Mouse (Mus musculus): ENCODE measurements around the gene Dscam.

The Dscam gene

DNA sequence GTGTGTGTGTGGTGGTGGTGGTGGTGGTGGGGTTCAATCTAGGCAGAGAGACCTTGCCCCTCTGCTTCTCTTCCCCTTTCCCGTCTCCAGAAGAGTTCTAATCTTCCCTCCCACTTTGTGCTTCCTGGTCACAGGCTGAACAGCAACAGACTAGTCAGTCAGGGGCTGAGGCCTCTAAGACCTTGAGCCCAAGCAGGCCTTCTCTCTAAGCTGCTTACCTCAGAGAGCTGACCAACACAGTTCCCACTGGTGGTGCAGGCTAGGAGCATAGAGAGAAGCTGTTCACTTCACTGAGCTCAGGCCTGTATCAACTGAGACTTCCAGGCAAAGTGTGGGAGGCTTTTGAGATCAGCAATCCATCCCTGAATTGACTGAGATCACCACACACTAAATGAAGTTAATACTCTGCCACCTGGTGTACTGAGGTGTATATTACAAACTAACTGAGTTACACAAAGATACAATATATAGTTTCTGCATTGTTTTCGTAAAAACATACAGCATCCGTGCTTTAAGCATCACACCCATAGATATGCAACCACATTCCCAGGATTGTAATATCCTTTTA, 153.3 kb downstream of the Dscam start:
- peak; percentile 11 for DNase-seq (ENCODE audit: low read depth)

DNA sequence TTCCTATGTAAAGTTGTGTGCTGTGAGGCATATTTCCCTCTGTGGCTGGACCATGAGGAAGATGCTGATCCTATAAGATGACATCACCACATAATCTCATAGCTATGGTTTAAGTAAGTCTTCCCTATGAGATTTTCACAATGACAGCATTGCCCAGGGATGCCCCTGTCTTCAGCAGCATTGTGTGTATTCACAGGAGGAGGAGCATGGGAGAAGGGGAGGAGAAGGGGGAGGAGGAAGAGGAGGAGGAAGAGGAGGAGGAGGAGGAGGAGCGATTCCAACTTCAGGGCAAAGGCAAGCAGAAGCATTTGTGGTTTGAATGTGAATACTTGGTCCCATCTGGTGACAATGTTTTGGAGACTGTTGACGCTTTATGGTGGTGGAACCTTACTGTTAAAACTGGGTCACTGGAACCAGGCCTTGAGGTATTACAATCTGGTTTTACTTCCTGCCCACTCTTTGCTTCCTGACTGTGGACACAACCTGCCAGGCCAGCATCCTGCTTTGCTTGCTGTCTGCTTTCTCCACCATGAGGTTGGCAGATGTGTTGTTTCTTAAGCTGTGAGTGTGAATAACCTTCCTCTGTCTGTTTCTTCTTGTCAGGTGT, 154.2 kb downstream of the Dscam start:
- DNase-seq (ENCODE audit: low read depth), result no peak

- DNase-seq (ENCODE audit: low read depth), result no peak
Measured at GRCm38 (mm10) chr16:97014343-97014742, 156.2 kb downstream of the Dscam start.

DNA sequence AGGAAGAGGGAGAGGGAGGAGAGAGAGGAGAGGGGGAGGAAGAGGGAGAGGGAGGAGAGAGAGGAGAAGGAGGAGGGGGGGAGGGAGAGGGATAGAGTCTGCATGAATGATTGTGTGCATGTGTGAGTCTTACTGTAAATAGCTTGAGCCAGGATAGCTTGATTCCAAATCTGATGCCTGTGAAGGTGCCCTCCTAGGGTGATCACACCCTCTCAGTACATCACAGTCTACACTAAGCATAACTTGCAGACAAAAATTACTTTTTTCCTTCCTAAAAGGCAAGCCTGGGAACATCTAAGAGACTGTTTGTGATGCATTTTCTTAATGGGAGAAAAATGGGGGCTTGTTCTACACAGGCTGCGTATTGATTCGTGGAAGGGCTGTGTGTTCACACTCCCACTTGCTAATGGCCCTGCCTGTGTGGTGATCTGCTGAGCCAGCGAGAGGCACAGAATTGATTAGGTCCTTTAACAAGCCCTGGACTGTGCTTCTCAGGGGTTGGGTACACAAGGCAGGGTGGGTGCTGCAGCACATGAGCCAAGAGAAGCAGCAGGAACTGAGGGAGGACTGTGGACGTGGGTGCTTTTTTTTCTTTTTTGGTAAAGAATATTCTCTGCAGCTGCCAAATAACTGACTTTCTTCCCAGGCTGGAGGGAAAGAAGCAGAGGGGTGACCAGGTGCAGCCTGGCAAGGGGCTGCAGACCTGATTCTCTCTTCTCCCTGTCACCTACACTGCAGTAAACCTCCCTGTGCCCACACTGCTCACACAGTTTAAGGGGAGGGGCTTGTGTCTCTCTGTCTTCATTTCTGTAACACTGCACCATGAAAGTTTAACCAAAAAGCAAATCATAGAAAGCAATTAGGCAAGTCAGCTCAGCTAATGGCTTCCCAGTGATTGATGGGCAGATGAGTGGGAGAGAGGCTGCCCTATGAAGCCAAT, 161.2 kb downstream of the Dscam start:
- DNase-seq (ENCODE audit: low read depth), result no peak

DNA sequence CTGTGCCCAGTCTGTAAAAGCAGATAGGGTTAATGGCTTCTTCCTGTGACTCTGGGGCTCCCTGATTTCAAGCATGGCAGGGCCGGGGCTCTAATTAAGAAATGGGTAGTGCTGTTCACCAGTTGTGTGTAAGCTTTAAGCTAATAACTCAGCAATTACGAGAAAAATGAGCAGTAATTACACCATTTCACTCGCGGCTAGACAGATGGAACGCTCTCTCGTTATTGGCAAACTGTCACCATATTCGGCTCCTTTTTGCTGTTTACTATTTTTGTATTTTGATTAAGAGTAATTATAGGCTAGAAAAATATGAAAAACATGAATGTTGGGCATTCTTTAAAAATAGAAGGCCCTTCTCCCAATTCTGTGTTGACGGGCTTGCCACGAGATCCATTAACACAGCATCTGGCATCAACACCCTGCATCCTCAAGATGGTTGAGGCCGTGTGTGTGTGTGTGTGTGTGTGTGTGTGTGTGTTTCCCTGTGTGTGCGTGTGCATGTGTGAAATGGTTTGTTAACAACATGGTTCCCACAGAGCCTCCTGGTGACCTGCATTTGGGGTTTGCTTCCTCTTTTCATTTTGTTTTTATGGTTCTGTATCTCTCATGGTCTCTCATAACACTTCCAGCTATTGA, 162.5 kb downstream of the Dscam start:
- no peak for DNase-seq (ENCODE audit: low read depth)

- no peak for DNase-seq (ENCODE audit: low read depth)
Measured at GRCm38 (mm10) chr16:97006854-97007182, 163.7 kb downstream of the Dscam start.

- DNase-seq (ENCODE audit: low read depth), result no peak
Measured at GRCm38 (mm10) chr16:97006041-97006853, 164.3 kb downstream of the Dscam start.

DNA sequence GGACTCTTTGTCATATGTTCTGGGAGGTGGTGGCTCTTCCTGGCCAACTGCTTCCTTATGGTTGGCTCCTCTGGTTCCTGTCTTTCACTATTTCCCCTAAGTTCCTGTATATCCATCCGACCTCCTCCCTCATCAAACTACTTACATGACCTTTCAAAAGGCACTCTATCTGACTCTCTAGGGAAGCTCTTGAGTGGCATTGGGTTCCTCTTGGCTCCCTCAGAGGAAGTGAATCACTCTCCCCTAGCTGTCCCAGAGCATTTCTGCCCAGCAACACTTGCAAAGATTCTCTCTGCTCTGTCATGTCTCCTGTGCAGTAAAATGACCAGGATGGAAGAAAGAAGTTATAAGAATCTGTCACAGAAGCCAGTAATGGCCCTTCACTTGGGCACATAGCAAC, 166.6 kb downstream of the Dscam start:
- DNase-seq (ENCODE audit: low read depth), result peak; percentile 52

DNA sequence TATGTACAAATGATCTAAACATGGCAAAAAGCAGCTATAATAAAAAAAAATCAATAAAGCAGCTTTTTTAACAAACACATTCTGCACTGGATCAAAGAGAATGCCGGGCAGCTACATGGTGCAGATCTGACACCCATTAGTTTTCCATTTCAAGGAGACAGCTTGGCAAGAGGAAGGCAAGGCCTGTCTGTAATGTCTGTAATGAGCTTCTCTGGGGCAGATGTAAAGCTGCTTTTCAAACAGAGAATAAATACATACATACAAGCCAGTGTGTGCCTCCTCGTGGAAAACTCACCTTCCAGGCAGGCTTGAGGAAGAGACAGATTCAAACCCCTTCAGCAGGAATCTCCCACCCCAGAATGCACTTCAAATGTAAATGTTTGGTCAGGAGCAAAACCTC, 167.7 kb downstream of the Dscam start:
- DNase-seq (ENCODE audit: low read depth), result no peak

- no peak for DNase-seq (ENCODE audit: low read depth)
Measured at GRCm38 (mm10) chr16:97002189-97002588, 168.4 kb downstream of the Dscam start.

GRCm38 (mm10) chr16:96996854-96997253, 173.7 kb downstream of the Dscam start:
- DNase-seq (ENCODE audit: low read depth), result no peak

DNA sequence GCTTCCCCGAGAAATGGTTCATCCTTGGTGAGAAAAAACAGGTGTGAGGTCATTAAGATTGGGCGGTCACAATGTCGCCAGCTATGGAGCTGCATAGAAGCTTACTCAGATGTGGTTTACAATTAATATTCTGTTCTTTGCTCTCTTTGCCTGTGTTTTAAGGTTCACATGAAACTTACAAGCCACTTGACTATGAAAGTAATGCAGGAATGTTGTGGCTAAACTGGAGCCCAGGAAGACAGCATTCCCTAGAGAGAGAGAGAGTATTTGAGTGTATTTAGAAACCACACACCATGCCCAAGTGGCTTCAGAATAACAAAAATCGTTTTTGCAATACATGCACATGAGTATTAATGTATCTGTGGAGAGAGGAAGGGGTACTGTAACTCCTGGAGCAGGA, 174.7 kb downstream of the Dscam start:
- DNase-seq (ENCODE audit: low read depth), result no peak

GRCm38 (mm10) chr16:96987396-96987795, 183.2 kb downstream of the Dscam start:
- no peak for DNase-seq (ENCODE audit: low read depth)

DNA sequence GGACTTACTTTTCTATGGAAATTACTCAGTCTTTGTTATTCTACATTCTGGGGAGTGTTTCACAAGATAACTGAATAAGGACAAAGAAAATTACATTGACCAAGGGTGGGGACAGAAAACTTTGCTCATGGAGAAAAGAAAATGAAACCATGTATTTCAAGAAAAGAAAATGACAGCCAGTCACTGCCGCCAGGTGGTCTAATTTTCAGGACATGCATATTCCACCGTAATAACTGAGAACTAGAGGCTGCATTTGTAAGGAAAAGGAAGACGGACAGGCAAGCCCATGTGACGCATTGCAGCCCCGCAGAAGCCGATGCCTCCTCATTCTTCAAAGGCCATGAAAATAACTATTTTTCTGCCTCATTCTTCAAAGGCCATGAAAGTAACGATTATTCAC, 197.3 kb downstream of the Dscam start:
- no peak for DNase-seq (ENCODE audit: low read depth)

DNA sequence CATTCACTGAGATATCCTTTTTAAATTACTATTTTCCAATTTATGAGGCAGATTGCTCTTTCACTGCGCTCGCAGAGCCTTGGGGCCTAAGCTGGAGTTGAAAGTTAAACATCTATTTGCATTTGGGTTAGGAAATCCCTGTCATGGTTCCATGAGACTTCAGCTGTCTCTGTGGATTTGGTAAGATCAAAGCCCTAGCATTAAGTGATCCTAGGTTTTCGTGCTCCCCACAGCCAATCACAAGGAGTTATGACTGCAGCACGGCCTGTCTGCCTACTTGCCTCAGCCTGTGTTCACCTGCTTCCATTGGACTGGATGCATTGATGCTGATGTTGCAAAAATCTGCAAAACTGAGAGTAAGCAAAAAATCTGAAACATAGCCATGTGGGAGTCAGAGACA, 198.8 kb downstream of the Dscam start:
- DNase-seq (ENCODE audit: low read depth), result no peak

DNA sequence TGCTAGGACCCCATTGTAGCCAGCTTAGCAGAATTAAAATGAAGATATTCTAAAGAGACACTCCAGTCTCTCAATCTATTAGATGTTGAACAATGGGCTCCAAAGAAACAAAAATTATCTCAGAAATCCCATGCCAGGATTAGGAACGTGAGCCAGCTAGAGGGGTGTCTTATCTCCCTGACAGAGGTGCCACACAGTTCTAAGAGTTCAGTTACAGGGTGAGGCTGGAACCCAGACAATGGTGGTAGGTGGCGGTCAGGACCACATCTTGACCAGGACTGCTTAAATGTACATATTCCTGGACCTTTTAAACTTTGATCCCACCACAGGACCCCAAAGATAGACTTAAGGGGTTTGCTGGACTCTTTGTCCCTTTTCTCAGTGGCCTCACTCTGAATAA, 200.1 kb downstream of the Dscam start:
- DNase-seq (ENCODE audit: low read depth), result no peak

- peak; percentile 8 for DNase-seq (ENCODE audit: low read depth)
Measured at GRCm38 (mm10) chr16:96969643-96970042, 200.9 kb downstream of the Dscam start.

DNA sequence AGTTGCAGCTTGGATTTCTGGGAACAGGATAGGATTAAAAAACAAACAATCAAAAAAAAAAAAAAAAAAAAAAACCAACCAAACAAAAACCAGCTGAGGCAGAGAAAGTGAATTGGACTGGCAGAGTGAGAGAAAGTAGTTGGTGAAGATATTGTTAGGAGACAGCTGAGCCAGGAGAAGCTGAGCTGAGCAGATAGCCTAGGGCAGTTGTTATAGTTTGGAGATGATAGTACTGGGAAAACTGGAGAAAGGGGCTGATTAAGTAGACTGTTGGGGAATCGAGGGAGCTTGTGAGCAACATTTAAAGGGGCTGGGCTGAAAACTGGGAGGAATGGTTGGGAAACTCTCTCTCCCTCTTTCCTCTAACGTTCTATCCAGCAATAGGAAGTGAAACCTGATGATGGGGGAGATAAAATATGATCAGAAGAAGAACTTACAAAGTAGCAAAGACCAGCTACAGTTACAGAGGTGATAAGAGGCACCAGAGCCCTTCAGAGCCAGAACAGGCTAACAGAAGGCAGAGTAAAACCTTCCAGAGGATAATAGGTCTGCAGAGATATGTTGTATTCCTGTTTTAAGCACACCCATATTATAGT, 201.6 kb downstream of the Dscam start:
- no peak for DNase-seq (ENCODE audit: low read depth)

GRCm38 (mm10) chr16:96959695-96960094, 210.9 kb downstream of the Dscam start:
- DNase-seq (ENCODE audit: low read depth), result no peak

GRCm38 (mm10) chr16:96945468-96946302, 224.9 kb downstream of the Dscam start:
- no peak for DNase-seq (ENCODE audit: low read depth)

DNA sequence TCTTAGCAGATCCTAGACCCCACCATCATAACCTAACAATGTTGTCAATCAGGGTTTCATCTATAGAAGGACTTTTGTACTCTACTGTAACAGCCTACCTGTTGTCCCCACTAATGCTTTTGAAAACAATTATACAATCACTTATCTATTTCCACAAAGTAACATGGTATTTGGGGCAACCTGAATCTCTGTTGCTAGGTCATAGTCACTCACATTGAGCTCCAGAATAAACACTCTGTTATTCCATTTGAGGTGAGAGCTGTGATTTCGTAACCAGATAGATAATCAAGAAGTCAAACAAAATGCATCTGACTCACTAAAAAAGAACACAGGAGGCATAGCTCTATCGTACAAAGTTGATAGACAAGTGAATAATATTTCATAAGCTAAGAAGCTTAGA, 226.9 kb downstream of the Dscam start:
- DNase-seq (ENCODE audit: low read depth), result no peak

Measured in 416B (cell line).